Mouse (Mus musculus) duodenum, adult 2 months (tissue): ENCODE data around the gene Olfr1211. TPM values are rescaled to one million over a fixed set of nuclear protein-coding genes. Genes with fewer than 3 reads are reported as not detected.

ENCODE experiments used
- polyA plus RNA-seq: library from polyadenylated mRNA; depleted of rRNA; stranded (reverse); fragments of >200 nt; gene quantifications from 2 replicates; pipeline ENCODE4 v1.2.3, GENCODE M21; 2012; ENCODE audit warnings: low replicate concordance; rRNA removed

Gene Olfr1211
- not detected in 2 replicates for polyA plus RNA-seq

DNA sequence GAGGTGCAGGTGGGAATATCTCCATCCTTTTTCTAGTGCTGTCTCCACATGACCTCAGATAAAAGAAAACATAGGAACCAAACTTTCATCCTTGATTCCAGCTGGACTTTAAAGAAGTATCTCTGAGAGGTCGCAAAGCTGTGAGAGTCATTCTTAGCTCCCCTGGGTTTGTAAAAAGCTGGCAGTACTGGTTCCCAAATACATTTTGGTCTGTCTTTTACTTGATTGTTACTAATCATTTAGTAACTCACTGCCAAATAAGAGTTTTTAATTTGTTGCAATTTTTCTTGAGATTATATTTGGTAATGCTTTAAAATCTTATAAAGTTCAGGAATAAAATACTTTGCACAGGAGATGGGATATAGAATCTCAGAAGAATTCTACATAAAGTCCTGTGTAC lies at the start of gene Olfr1211:
Gene Olfr1211, minus strand, starts transcription at position 101 of the 400 bp plus-strand sequence.

DNA sequence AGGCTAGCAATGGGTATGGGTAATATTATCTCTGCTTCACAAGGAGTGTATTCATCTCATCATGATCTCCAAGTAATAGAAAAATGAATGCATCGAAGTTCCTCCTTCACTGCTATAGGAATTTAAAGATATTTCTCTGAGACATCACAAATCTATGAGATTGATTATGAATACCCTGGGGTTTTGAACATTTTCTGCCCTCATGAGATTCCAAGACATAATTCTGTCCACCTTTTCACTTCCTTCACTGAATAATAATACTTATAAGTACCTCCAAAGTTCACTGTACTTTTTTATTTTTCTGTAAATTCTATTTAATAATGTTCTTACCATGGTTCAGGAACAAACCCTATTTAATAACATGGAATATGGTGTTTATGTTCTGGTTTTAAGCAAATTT lies 42.3 kb upstream of the Olfr1211 start, which contains the start of gene Gm13762:
Gene Gm13762, minus strand, starts transcription at position 101 of the 400 bp plus-strand sequence.

DNA sequence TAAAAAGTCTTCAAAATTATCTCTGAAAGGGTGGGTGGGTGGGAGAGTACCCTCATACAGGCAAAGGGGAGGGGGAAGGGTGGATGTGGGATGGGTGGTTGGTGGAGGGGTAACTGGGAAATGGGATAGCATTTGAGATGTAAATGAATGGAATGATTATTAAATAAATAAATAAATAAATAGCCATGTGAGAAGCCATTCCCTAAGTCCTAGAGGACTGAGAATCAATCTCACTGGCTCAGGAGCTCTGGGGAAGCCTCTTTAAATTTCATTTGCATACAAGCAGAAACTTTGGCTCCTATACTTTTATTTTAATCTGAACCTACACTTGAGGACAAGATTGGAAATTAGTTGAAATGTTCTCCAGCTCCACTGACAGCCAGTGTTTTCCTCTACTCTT lies 15.8 kb upstream of the Olfr1211 start, which contains the start of gene Olfr1212:
Gene Olfr1212, plus strand, starts transcription at position 301 of the 400 bp plus-strand sequence.

DNA sequence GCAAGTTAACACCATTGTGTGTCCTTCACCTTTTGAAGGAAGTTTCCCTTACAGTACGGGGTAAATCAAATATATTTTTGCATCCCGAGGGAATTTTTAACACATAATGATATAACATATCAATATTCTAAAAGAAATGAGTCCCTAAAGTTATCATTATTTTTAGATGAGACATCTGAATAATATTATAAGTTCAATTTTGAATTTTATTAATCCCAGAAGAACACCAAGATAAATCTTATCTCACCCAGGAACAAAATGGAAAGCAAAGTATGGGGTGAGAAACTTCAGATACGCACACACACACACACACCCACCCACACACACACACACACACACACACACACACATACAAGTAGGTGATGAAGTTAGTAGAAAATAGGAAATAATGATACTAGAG lies 22.9 kb downstream of the Olfr1211 start, which contains the start of gene Olfr1209:
Gene Olfr1209, minus strand, starts transcription at position 101 of the 400 bp plus-strand sequence.

DNA sequence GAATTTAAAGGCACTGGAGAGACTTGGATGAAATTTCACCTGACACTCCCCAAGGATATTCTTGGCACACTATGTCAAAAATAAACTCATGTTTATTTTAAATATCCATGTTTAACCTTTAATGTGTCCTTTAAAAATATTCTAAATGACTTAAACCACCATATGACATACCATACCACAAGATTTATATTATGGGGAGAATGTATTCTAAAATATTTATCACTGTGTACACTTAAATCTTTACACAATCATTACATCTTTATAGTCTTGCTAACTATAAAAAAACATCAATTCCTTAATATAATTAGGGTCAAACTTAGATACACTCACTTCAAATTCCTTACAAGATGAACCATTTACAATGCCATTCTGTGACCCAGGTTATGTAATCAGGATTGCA lies 35.7 kb downstream of the Olfr1211 start, which contains the start of gene Olfr1208:
Gene Olfr1208, minus strand, starts transcription at position 101 of the 400 bp plus-strand sequence.

Other genes with a start within 250 kb of the Olfr1211 start
- not detected in 2 replicates for gene Olfr1195, start 248.9 kb downstream of the Olfr1211 start, polyA plus RNA-seq
- not detected in 2 replicates for gene Olfr1196, start 233.5 kb downstream of the Olfr1211 start, polyA plus RNA-seq
- gene Olfr1197, start 205.7 kb downstream of the Olfr1211 start, polyA plus RNA-seq, result not detected in 2 replicates
- gene Olfr1198, start 186.7 kb downstream of the Olfr1211 start, polyA plus RNA-seq, result not detected in 2 replicates
- gene Olfr1199, start 177.6 kb downstream of the Olfr1211 start, polyA plus RNA-seq, result not detected in 2 replicates
- not detected in 2 replicates for gene Olfr1200, start 167.6 kb downstream of the Olfr1211 start, polyA plus RNA-seq
- gene Olfr1201, start 145.1 kb downstream of the Olfr1211 start, polyA plus RNA-seq, result not detected in 2 replicates
- not detected in 2 replicates for gene Olfr1202, start 123.6 kb downstream of the Olfr1211 start, polyA plus RNA-seq
- not detected in 2 replicates for gene Olfr1205, start 108.4 kb downstream of the Olfr1211 start, polyA plus RNA-seq
- gene Olfr1204, start 88.8 kb downstream of the Olfr1211 start, polyA plus RNA-seq, result not detected in 2 replicates
- not detected in 2 replicates for gene Olfr1206, start 74.9 kb downstream of the Olfr1211 start, polyA plus RNA-seq
- gene Olfr1208, start 35.8 kb downstream of the Olfr1211 start, polyA plus RNA-seq, result not detected in 2 replicates
- not detected in 2 replicates for gene Olfr1209, start 23.0 kb downstream of the Olfr1211 start, polyA plus RNA-seq
- gene Olfr1212, start 15.9 kb upstream of the Olfr1211 start, polyA plus RNA-seq, result not detected in 2 replicates
- not detected in 2 replicates for gene Gm13762, start 42.2 kb upstream of the Olfr1211 start, polyA plus RNA-seq
- not detected in 2 replicates for gene Olfr1214, start 54.5 kb upstream of the Olfr1211 start, polyA plus RNA-seq
- not detected in 2 replicates for gene Olfr1215, start 68.9 kb upstream of the Olfr1211 start, polyA plus RNA-seq
- gene Olfr1216, start 80.2 kb upstream of the Olfr1211 start, polyA plus RNA-seq, result not detected in 2 replicates
- gene Olfr1217, start 94.0 kb upstream of the Olfr1211 start, polyA plus RNA-seq, result not detected in 2 replicates
- not detected in 2 replicates for gene Olfr1218, start 123.1 kb upstream of the Olfr1211 start, polyA plus RNA-seq
- gene Olfr1219, start 145.4 kb upstream of the Olfr1211 start, polyA plus RNA-seq, result not detected in 2 replicates
- gene Olfr1220, start 168.7 kb upstream of the Olfr1211 start, polyA plus RNA-seq, result not detected in 2 replicates
- gene Olfr1221, start 179.2 kb upstream of the Olfr1211 start, polyA plus RNA-seq, result not detected in 2 replicates
- not detected in 2 replicates for gene Olfr1222, start 194.9 kb upstream of the Olfr1211 start, polyA plus RNA-seq
- not detected in 2 replicates for gene Olfr1223, start 213.4 kb upstream of the Olfr1211 start, polyA plus RNA-seq
- gene Olfr1224-ps1, start 226.0 kb upstream of the Olfr1211 start, polyA plus RNA-seq, result not detected in 2 replicates
- not detected in 2 replicates for gene Olfr1225, start 236.6 kb upstream of the Olfr1211 start, polyA plus RNA-seq